Mouse (Mus musculus): Measurements from ENCODE around the gene Btbd18.

- no peak for TF ChIP-seq ZMIZ1 (IDR thresholded peaks at IDR 0.05; ENCODE audit: low read depth, low read length)
- no peak for TF ChIP-seq E2F4 (IDR thresholded peaks at IDR 0.05; ENCODE audit: insufficient replicate concordance, low read depth, low read length)
- TF ChIP-seq POLR2A (IDR thresholded peaks at IDR 0.05; ENCODE audit: low read depth, low read length) = peak; percentile 19; the same call in 1 of the 2 replicates
Measured at GRCm38 (mm10) chr2:84690050-84690449, 31.2 kb downstream of the Btbd18 start.

Data from CH12.LX (cell line).